9 mouse cellular contexts compared by ENCODE assay signal in genomic region chr12:25189174-25189761, GRCm38 (mm10).
DNase-seq lines count a peak whose midpoint lies in the region; ATAC-seq and TF ChIP-seq lines count a peak whose summit lies in the region.
"Had no signal": no experiment of that assay in that cellular context is flagged by ENCODE, and none has a peak within 500 bp of the region (broad histone marks: within the 10 kb centered on the region; RNA-seq: fewer than 3 reads in every experiment).

No protein-coding gene starts in this region.

- H3K4me2 ChIP-seq in hindbrain, embryonic 15.5 days, result no peak overlapping the region
- no peak overlapping the region for H3K4me2 ChIP-seq in hindbrain, embryonic 16.5 days (ENCODE audit: low read length)
- no peak overlapping the region for H3K4me2 ChIP-seq in forebrain, embryonic 16.5 days (ENCODE audit: low read length)
- no peak overlapping the region for H3K4me2 ChIP-seq in limb, embryonic 14.5 days (replicated peaks; ENCODE audit: low read depth, low read length, severe bottlenecking)
- H3K4me2 ChIP-seq: limb, embryonic 13.5 days had no signal

- H3K9ac ChIP-seq in hindbrain, embryonic 15.5 days, result no peak overlapping the region
- H3K9ac ChIP-seq in hindbrain, embryonic 16.5 days (ENCODE audit: low read depth, low read length), result no peak overlapping the region
- H3K9ac ChIP-seq in forebrain, embryonic 16.5 days (replicated peaks; ENCODE audit: low read depth, low read length), result no peak overlapping the region
- no peak overlapping the region for H3K9ac ChIP-seq in limb, embryonic 14.5 days (ENCODE audit: low read depth, low read length, severe bottlenecking)
- H3K9ac ChIP-seq: limb, embryonic 13.5 days had no signal

- no peak overlapping the region for H3K4me3 ChIP-seq in hindbrain, embryonic 15.5 days
- no peak overlapping the region for H3K4me3 ChIP-seq in hindbrain, embryonic 16.5 days (ENCODE audit: low read length)
- no peak overlapping the region for H3K4me3 ChIP-seq in forebrain, embryonic 16.5 days (replicated peaks; ENCODE audit: low read length)
- H3K4me3 ChIP-seq in limb, embryonic 14.5 days (replicated peaks; ENCODE audit: low read length), result no peak overlapping the region
- H3K4me3 ChIP-seq in spleen, adult 2 months (ENCODE audit: extremely low read depth, insufficient read depth, insufficient read length), result peak overlapping the region; percentile 15; the same call in 1 of the 2 replicates
- H3K4me3 ChIP-seq: limb, embryonic 13.5 days had no signal

- TF ChIP-seq CTCF in spleen, adult 2 months (IDR thresholded peaks at IDR 0.05; ENCODE audit: extremely low read depth, insufficient read depth, insufficient read length, insufficient replicate concordance), result no peak

- no peaks in the 10 kb centered on the region for H3K36me3 ChIP-seq in hindbrain, embryonic 15.5 days
- no peaks in the 10 kb centered on the region for H3K36me3 ChIP-seq in hindbrain, embryonic 16.5 days (ENCODE audit: control insufficient read depth, insufficient read depth, low read length)
- no peaks in the 10 kb centered on the region for H3K36me3 ChIP-seq in forebrain, embryonic 16.5 days (ENCODE audit: control insufficient read depth, insufficient read depth)
- no peaks in the 10 kb centered on the region for H3K36me3 ChIP-seq in limb, embryonic 14.5 days (ENCODE audit: control insufficient read depth, insufficient read depth, low read length)
- no peaks in the 10 kb centered on the region for H3K36me3 ChIP-seq in spleen, adult 2 months (ENCODE audit: control insufficient read depth, insufficient read depth, low read length)
- H3K36me3 ChIP-seq: limb, embryonic 13.5 days had no signal

- peak; percentile 7 for DNase-seq in limb, embryonic 14.5 days (ENCODE audit: low spot score)
- peak; percentile 33 to 47 for DNase-seq in spleen, adult 2 months (ENCODE audit: low read depth in 1 of 2, low spot score in 2 of 2)
- no peak for DNase-seq in ovary, postnatal 36 days (ENCODE audit: low spot score)

- H3K9me3 ChIP-seq in hindbrain, embryonic 15.5 days, result no peaks in the 10 kb centered on the region
- no peaks in the 10 kb centered on the region; the same call in 1 of the 2 replicates for H3K9me3 ChIP-seq in hindbrain, embryonic 16.5 days (ENCODE audit: control insufficient read depth, low read length)
- H3K9me3 ChIP-seq in forebrain, embryonic 16.5 days (ENCODE audit: control insufficient read depth, low read length), result no peaks in the 10 kb centered on the region
- no peaks in the 10 kb centered on the region for H3K9me3 ChIP-seq in limb, embryonic 14.5 days (ENCODE audit: control insufficient read depth, low read length)
- H3K9me3 ChIP-seq: limb, embryonic 13.5 days had no signal

- ATAC-seq in hindbrain, embryonic 15.5 days (ENCODE audit: low FRiP score, low read depth), result peak; percentile 56; the same call in 1 of the 2 replicates
- ATAC-seq in hindbrain, embryonic 16.5 days, result no peak
- ATAC-seq in forebrain, embryonic 16.5 days, result peak; percentile 82
- peak; percentile 57 to 78 for ATAC-seq in hematopoietic stem cell, adult 5-6 weeks (replicated peaks in 1 of 2; ENCODE audit: insufficient read depth in 1 of 2, low FRiP score in 2 of 2, low TSS enrichment in 1 of 2, low read depth in 1 of 2, poor library complexity in 2 of 2, severe bottlenecking in 2 of 2)
- ATAC-seq in limb, embryonic 14.5 days (ENCODE audit: low FRiP score, low read depth), result no peak
- no peak for ATAC-seq in erythroid progenitor cell, adult 5-6 weeks (replicated peaks; ENCODE audit: low FRiP score, poor library complexity, severe bottlenecking)

- H3K27me3 ChIP-seq in hindbrain, embryonic 15.5 days, result no peaks in the 10 kb centered on the region
- no peaks in the 10 kb centered on the region for H3K27me3 ChIP-seq in hindbrain, embryonic 16.5 days (replicated peaks; ENCODE audit: control insufficient read depth, insufficient read depth, low read length)
- no peaks in the 10 kb centered on the region for H3K27me3 ChIP-seq in forebrain, embryonic 16.5 days (replicated peaks; ENCODE audit: control insufficient read depth, insufficient read depth, low read length)
- H3K27me3 ChIP-seq in limb, embryonic 14.5 days (ENCODE audit: control insufficient read depth, insufficient read depth, low read length), result no peaks in the 10 kb centered on the region
- no peaks in the 10 kb centered on the region for H3K27me3 ChIP-seq in spleen, adult 2 months (ENCODE audit: control insufficient read depth, insufficient read depth, low read length)
- H3K27me3 ChIP-seq: limb, embryonic 13.5 days had no signal

- 72% methylated on average over 16 of the region's 16 CpGs for WGBS in hindbrain, embryonic 15.5 days
- 73% methylated on average over 16 of the region's 16 CpGs for WGBS in hindbrain, embryonic 16.5 days
- 60% methylated on average over 16 of the region's 16 CpGs for WGBS in forebrain, embryonic 16.5 days
- WGBS in limb, embryonic 14.5 days, result 43% methylated on average over 16 of the region's 16 CpGs
- WGBS in spleen, adult 2 months, result 11% methylated on average over 16 of the region's 16 CpGs

- H3K27ac ChIP-seq in hindbrain, embryonic 15.5 days (replicated peaks), result no peak overlapping the region
- no peak overlapping the region for H3K27ac ChIP-seq in hindbrain, embryonic 16.5 days (ENCODE audit: low read depth, low read length)
- H3K27ac ChIP-seq in forebrain, embryonic 16.5 days (ENCODE audit: low read length), result 0 out of 2 replicates have a peak overlapping the region, but pooled peaks have one; percentile 8
- no peak overlapping the region for H3K27ac ChIP-seq in limb, embryonic 14.5 days (replicated peaks; ENCODE audit: low read depth, low read length)
- H3K27ac ChIP-seq in spleen, adult 2 months (ENCODE audit: insufficient read depth, low read length), result peak overlapping the region; percentile 46
- H3K27ac ChIP-seq: limb, embryonic 13.5 days had no signal

- TF ChIP-seq POLR2A in limb, embryonic 14.5 days (IDR thresholded peaks at IDR 0.05; ENCODE audit: borderline replicate concordance, extremely low read depth, insufficient read depth, insufficient read length), result no peak
- TF ChIP-seq POLR2A in spleen, adult 2 months (IDR thresholded peaks at IDR 0.05; ENCODE audit: low read depth, low read length), result no peak

- H3K4me1 ChIP-seq in hindbrain, embryonic 15.5 days (replicated peaks), result no peaks in the 10 kb centered on the region
- H3K4me1 ChIP-seq in hindbrain, embryonic 16.5 days (ENCODE audit: control insufficient read depth, insufficient read depth, low read depth, low read length), result no peaks in the 10 kb centered on the region
- H3K4me1 ChIP-seq in forebrain, embryonic 16.5 days (replicated peaks; ENCODE audit: control insufficient read depth, insufficient read depth, low read length), result peaks cover 6% of the 10 kb centered on the region
- peaks cover 13% of the 10 kb centered on the region for H3K4me1 ChIP-seq in limb, embryonic 14.5 days (ENCODE audit: control insufficient read depth, insufficient read depth, low read length)
- peaks cover 24% of the 10 kb centered on the region for H3K4me1 ChIP-seq in spleen, adult 2 months (ENCODE audit: control insufficient read depth, insufficient read depth, insufficient read length)

Comparison
In these comparisons a context has a peak if more than half of its experiments do, and no peak if none do; other contexts are left out.
1. ATAC-seq: peak in hindbrain, embryonic 15.5 days (single experiment), forebrain, embryonic 16.5 days (single experiment) and hematopoietic stem cell, adult 5-6 weeks (2 of 2); none in hindbrain, embryonic 16.5 days (single experiment), limb, embryonic 14.5 days (single experiment) and erythroid progenitor cell, adult 5-6 weeks (single experiment).
2. H3K27ac ChIP-seq: peak in forebrain, embryonic 16.5 days (single experiment) and spleen, adult 2 months (single experiment); none in hindbrain, embryonic 15.5 days (single experiment), hindbrain, embryonic 16.5 days (single experiment) and limb, embryonic 14.5 days (single experiment).